Mouse (Mus musculus) liver, adult 2 months (tissue): ENCODE data around the gene Th. TPM values are rescaled to one million over a fixed set of nuclear protein-coding genes. Genes with fewer than 3 reads are reported as not detected.

Experiments
- DNase-seq: peaks from one replicate; pipeline ENCODE4 v3.0.0-alpha.2; 2011; ENCODE audit warnings: low read depth, low spot score; ENCODE audit errors: extremely low read depth
- H3K27ac ChIP-seq: fragments of 200-500 bp; replicated peaks from 2 replicates; pipeline ENCODE4 v1.5.1; 2012; ENCODE audit warnings: low read depth, mild to moderate bottlenecking, control low read depth, inconsistent platforms, low read length; ENCODE audit not compliant: insufficient read depth
- H3K27me3 ChIP-seq: fragments of 200-500 bp; 2 replicates; pipeline ENCODE4 v1.6.1; 2012; ENCODE audit warnings: mild to moderate bottlenecking, moderate library complexity, low read length, inconsistent platforms; ENCODE audit not compliant: control insufficient read depth, insufficient read depth
- H3K36me3 ChIP-seq: fragments of 200-500 bp; 2 replicates; pipeline ENCODE4 v1.6.1; 2012; ENCODE audit warnings: low read length, inconsistent platforms; ENCODE audit not compliant: control insufficient read depth, insufficient read depth
- H3K4me1 ChIP-seq: fragments of 200-500 bp; 2 replicates; pipeline ENCODE4 v1.6.1; 2011; ENCODE audit warnings: low read length; ENCODE audit not compliant: control insufficient read depth, insufficient read depth
- H3K4me3 ChIP-seq: fragments of 200-500 bp; 2 replicates; pipeline ENCODE4 v1.5.1; 2011; ENCODE audit warnings: low read depth, mild to moderate bottlenecking, control low read depth, low read length, moderate library complexity; ENCODE audit not compliant: insufficient read depth
- H3K79me2 ChIP-seq: fragments of 200-500 bp; 2 replicates; pipeline ENCODE4 v1.6.1; 2012; ENCODE audit warnings: inconsistent platforms, mild to moderate bottlenecking, low read length, moderate library complexity; ENCODE audit not compliant: control insufficient read depth, insufficient read depth
- H3K9ac ChIP-seq: fragments of 200-500 bp; 2 replicates; pipeline ENCODE4 v1.6.1; 2012; ENCODE audit warnings: low read depth, mild to moderate bottlenecking, control low read depth, inconsistent platforms, low read length
- CTCF ChIP-seq: fragments of 200-500 bp; IDR thresholded peaks from 2 replicates; pipeline ENCODE4 v1.5.1; 2011; ENCODE audit warnings: low read depth, low read length, control low read depth
- POLR2A ChIP-seq: fragments of 200-500 bp; IDR thresholded peaks from 2 replicates; pipeline ENCODE4 v1.6.1; 2011; ENCODE audit warnings: low read length, control low read depth; ENCODE audit not compliant: insufficient read depth; ENCODE audit errors: extremely low read depth
- WGBS: fragments of 180-500 bp; shearing (Covaris S2); methylation state at CpG from one replicate; pipeline ENCODE4 v1.1.7; 2018; 5-methylcytosine and 5-hydroxymethylcytosine counted together
- polyA plus RNA-seq: library from polyadenylated mRNA; depleted of rRNA; stranded (reverse); fragments of >200 nt; gene quantifications from 2 replicates; pipeline ENCODE4 v1.2.3, GENCODE M21; 2012; rRNA removed
- total RNA-seq: library from RNA; depleted of rRNA; stranded (reverse); fragments of >200 nt; gene quantifications from 2 replicates; pipeline ENCODE4 v1.2.3, GENCODE M21; 2014; rRNA removed

Gene Th
- total RNA-seq (0.60 TPM in 1 of 2 replicates, not detected in the other), polyA plus RNA-seq (not detected in 2 replicates)

GRCm38 (mm10) chr7:142931028-142931427 is at the start of gene Th:
Th (minus strand) TSS chr7:142931128.
- no peaks in the 10 kb centered on the region for H3K27me3 ChIP-seq
- 75% methylated on average over 3 of the region's 3 CpGs for WGBS
- no peaks in the 10 kb centered on the region for H3K36me3 ChIP-seq
- no peak for DNase-seq
- H3K4me1 ChIP-seq: no peaks in the 10 kb centered on the region
- H3K9ac ChIP-seq: no peak within 1 kb of the TSS
- H3K4me3 ChIP-seq: no peak within 1 kb of the TSS
- no peaks in the 10 kb centered on the region for H3K79me2 ChIP-seq
- H3K27ac ChIP-seq: no peak within 1 kb of the TSS
- TF ChIP-seq POLR2A (no peak), CTCF (no peak)

GRCm38 (mm10) chr7:142968809-142969511 is 38.0 kb upstream of the Th start, which contains the start of gene Ascl2:
Ascl2 (minus strand) TSS chr7:142969264.
- DNase-seq: no peak
- Histone ChIP-seq H3K79me2 (no peaks in the 10 kb centered on the region), H3K4me3 (peak within 1 kb of the TSS; percentile 31; the same call in 1 of the 2 replicates), H3K4me1 (peaks cover 3% of the 10 kb centered on the region; the same call in 1 of the 2 replicates), H3K27me3 (peaks cover 15% of the 10 kb centered on the region), H3K9ac (no peak within 1 kb of the TSS), H3K27ac (no peak within 1 kb of the TSS), H3K36me3 (no peaks in the 10 kb centered on the region)
- WGBS: 3% methylated on average over 50 of the region's 51 CpGs
- no peak for TF ChIP-seq CTCF
- TF ChIP-seq POLR2A: no peak

- WGBS: under 1% methylated on average over 90 of the region's 90 CpGs
- Histone ChIP-seq H3K27me3 (peaks cover 15% of the 10 kb centered on the region), H3K27ac (no peak overlapping the region), H3K9ac (no peak overlapping the region), H3K4me3 (peak overlapping the region; percentile 31; the same call in 1 of the 2 replicates), H3K79me2 (no peaks in the 10 kb centered on the region), H3K4me1 (peaks cover 3% of the 10 kb centered on the region; the same call in 1 of the 2 replicates), H3K36me3 (no peaks in the 10 kb centered on the region)
- TF ChIP-seq POLR2A (no peak), CTCF (no peak)
- DNase-seq: peak; percentile 12
These were observed 37.2 kb upstream of the Th start for GRCm38 (mm10) chr7:142967884-142968808.

- WGBS: under 1% methylated on average over 36 of the region's 36 CpGs
- H3K27me3 ChIP-seq: peaks cover 15% of the 10 kb centered on the region
- DNase-seq: peak; percentile 33
- no peak overlapping the region for H3K27ac ChIP-seq
- no peaks in the 10 kb centered on the region for H3K79me2 ChIP-seq
- H3K9ac ChIP-seq: no peak overlapping the region
- peak overlapping the region; percentile 31; the same call in 1 of the 2 replicates for H3K4me3 ChIP-seq
- H3K4me1 ChIP-seq: peaks cover 3% of the 10 kb centered on the region; the same call in 1 of the 2 replicates
- H3K36me3 ChIP-seq: no peaks in the 10 kb centered on the region
- TF ChIP-seq POLR2A (no peak), CTCF (no peak)
These were observed 36.5 kb upstream of the Th start for GRCm38 (mm10) chr7:142967414-142967883.

- Histone ChIP-seq H3K9ac (no peak overlapping the region), H3K36me3 (no peaks in the 10 kb centered on the region), H3K27me3 (no peaks in the 10 kb centered on the region), H3K4me1 (no peaks in the 10 kb centered on the region), H3K79me2 (no peaks in the 10 kb centered on the region), H3K4me3 (no peak overlapping the region), H3K27ac (no peak overlapping the region)
- 82% methylated on average over 4 of the region's 4 CpGs for WGBS
- no peak for DNase-seq
- no peak for TF ChIP-seq CTCF
These were observed 28.8 kb upstream of the Th start for GRCm38 (mm10) chr7:142959752-142960151.
